Mouse (Mus musculus) hindbrain, embryonic 15.5 days (tissue): ENCODE data around the gene Gli3. TPM values are rescaled to one million over a fixed set of nuclear protein-coding genes. Genes with fewer than 3 reads are reported as not detected.

Source experiments
- ATAC-seq: fragments of 200-750 bp; cut with Nextera tagmentation; 2 replicates; pipeline ENCODE4 v1.8.0; 2017; ENCODE audit warnings: low read depth, moderate number of reproducible peaks, moderate TSS enrichment; ENCODE audit not compliant: low FRiP score
- H3K27ac ChIP-seq: fragments of 300-500 bp; sonication (generic); replicated peaks from 2 replicates; pipeline ENCODE4 v1.5.1; 2015; ENCODE audit warnings: mild to moderate bottlenecking, inconsistent platforms
- H3K27me3 ChIP-seq: fragments of 300-500 bp; sonication (generic); 2 replicates; pipeline ENCODE4 v1.6.1; 2015; ENCODE audit warnings: control low read depth, inconsistent platforms
- H3K36me3 ChIP-seq: fragments of 300-500 bp; sonication (generic); 2 replicates; pipeline ENCODE4 v1.6.1; 2015; ENCODE audit warnings: control low read depth, inconsistent platforms
- H3K4me1 ChIP-seq: fragments of 300-500 bp; sonication (generic); replicated peaks from 2 replicates; pipeline ENCODE4 v1.6.1; 2015; ENCODE audit warnings: control low read depth, inconsistent platforms
- H3K4me2 ChIP-seq: fragments of 300-500 bp; sonication (generic); 2 replicates; pipeline ENCODE4 v1.6.1; 2015; ENCODE audit warnings: moderate library complexity, mild to moderate bottlenecking, inconsistent platforms
- H3K4me3 ChIP-seq: fragments of 300-500 bp; sonication (generic); 2 replicates; pipeline ENCODE4 v1.5.1; 2015; ENCODE audit warnings: mild to moderate bottlenecking, inconsistent platforms
- H3K9ac ChIP-seq: fragments of 300-500 bp; sonication (generic); 2 replicates; pipeline ENCODE4 v1.6.1; 2015; ENCODE audit warnings: inconsistent platforms
- H3K9me3 ChIP-seq: fragments of 300-500 bp; sonication (generic); 2 replicates; pipeline ENCODE4 v1.6.1; 2016; ENCODE audit warnings: control low read depth, inconsistent platforms
- WGBS: fragments of 180-500 bp; shearing (Covaris S2); methylation state at CpG from one replicate; pipeline ENCODE4 v1.1.7; 2015; 5-methylcytosine and 5-hydroxymethylcytosine counted together
- polyA plus RNA-seq: library from polyadenylated mRNA; unstranded; fragments of >200 nt; fragmentation: Nextera tagmentation; extraction: Ambion mirVana; gene quantifications from 2 replicates; pipeline ENCODE4 v1.2.1, GENCODE M21; 2015

Gene Gli3
- polyA plus RNA-seq, 1 experiment from 2014 or later: 5.4 TPM

- no peaks in the 10 kb centered on the region for H3K27me3 ChIP-seq
- H3K4me3 ChIP-seq: no peak overlapping the region
- ATAC-seq: no peak
- no peaks in the 10 kb centered on the region for H3K9me3 ChIP-seq
- H3K36me3 ChIP-seq: no peaks in the 10 kb centered on the region
- WGBS: 27% methylated on average over 12 of the region's 12 CpGs
- H3K4me1 ChIP-seq: peaks cover 45% of the 10 kb centered on the region
- no peak overlapping the region for H3K9ac ChIP-seq
- no peak overlapping the region for H3K4me2 ChIP-seq
- peak overlapping the region; percentile 32 for H3K27ac ChIP-seq
Observed at GRCm38 (mm10) chr13:15543169-15543887, 80.3 kb downstream of the Gli3 start.

GRCm38 (mm10) chr13:15543888-15544640, 81.0 kb downstream of the Gli3 start:
- peak; percentile 57 for ATAC-seq
- Histone ChIP-seq H3K27ac (peak overlapping the region; percentile 32), H3K27me3 (no peaks in the 10 kb centered on the region), H3K4me2 (no peak overlapping the region), H3K9me3 (no peaks in the 10 kb centered on the region), H3K4me1 (peaks cover 45% of the 10 kb centered on the region), H3K4me3 (no peak overlapping the region), H3K36me3 (no peaks in the 10 kb centered on the region), H3K9ac (no peak overlapping the region)
- 14% methylated on average over 7 of the region's 7 CpGs for WGBS

- H3K27ac ChIP-seq: peak overlapping the region; percentile 7; the same call in 1 of the 2 replicates
- peaks cover 45% of the 10 kb centered on the region for H3K4me1 ChIP-seq
- H3K27me3 ChIP-seq: no peaks in the 10 kb centered on the region
- 35% methylated on average over 4 of the region's 4 CpGs for WGBS
- no peaks in the 10 kb centered on the region for H3K36me3 ChIP-seq
- H3K9me3 ChIP-seq: no peaks in the 10 kb centered on the region
- no peak overlapping the region for H3K4me2 ChIP-seq
- H3K9ac ChIP-seq: no peak overlapping the region
- H3K4me3 ChIP-seq: no peak overlapping the region
- no peak for ATAC-seq
Observed at GRCm38 (mm10) chr13:15545346-15545896, 82.4 kb downstream of the Gli3 start.

- Histone ChIP-seq H3K9me3 (no peaks in the 10 kb centered on the region), H3K4me2 (no peak overlapping the region), H3K4me1 (peaks cover 42% of the 10 kb centered on the region), H3K36me3 (no peaks in the 10 kb centered on the region), H3K27ac (no peak overlapping the region), H3K9ac (no peak overlapping the region), H3K27me3 (no peaks in the 10 kb centered on the region), H3K4me3 (no peak overlapping the region)
- 64% methylated on average over 4 of the region's 4 CpGs for WGBS
- no peak for ATAC-seq
Observed at GRCm38 (mm10) chr13:15546258-15546657, 83.2 kb downstream of the Gli3 start.

GRCm38 (mm10) chr13:15549466-15549865, 86.4 kb downstream of the Gli3 start:
- WGBS: 56% methylated on average over 6 of the region's 6 CpGs
- H3K4me1 ChIP-seq: peaks cover 13% of the 10 kb centered on the region
- no peaks in the 10 kb centered on the region for H3K36me3 ChIP-seq
- no peaks in the 10 kb centered on the region for H3K9me3 ChIP-seq
- H3K27me3 ChIP-seq: no peaks in the 10 kb centered on the region
- no peak for ATAC-seq
- no peak overlapping the region for H3K4me3 ChIP-seq
- H3K27ac ChIP-seq: no peak overlapping the region
- no peak overlapping the region for H3K4me2 ChIP-seq
- H3K9ac ChIP-seq: no peak overlapping the region

GRCm38 (mm10) chr13:15550027-15550602, 87.1 kb downstream of the Gli3 start:
- Histone ChIP-seq H3K36me3 (no peaks in the 10 kb centered on the region), H3K9ac (no peak overlapping the region), H3K27me3 (no peaks in the 10 kb centered on the region), H3K27ac (no peak overlapping the region), H3K4me1 (peaks cover 6% of the 10 kb centered on the region; the same call in 1 of the 2 replicates), H3K9me3 (no peaks in the 10 kb centered on the region), H3K4me2 (no peak overlapping the region), H3K4me3 (no peak overlapping the region)
- ATAC-seq: no peak
- WGBS: 57% methylated on average over 8 of the region's 8 CpGs

- H3K9me3 ChIP-seq: no peaks in the 10 kb centered on the region
- 64% methylated on average over 6 of the region's 6 CpGs for WGBS
- H3K27ac ChIP-seq: no peak overlapping the region
Observed at GRCm38 (mm10) chr13:15550731-15551130, 87.7 kb downstream of the Gli3 start.

GRCm38 (mm10) chr13:15552009-15552408, 89.0 kb downstream of the Gli3 start:
- 83% methylated on average over 3 of the region's 3 CpGs for WGBS
- Histone ChIP-seq H3K9ac (no peak overlapping the region), H3K27me3 (no peaks in the 10 kb centered on the region), H3K9me3 (no peaks in the 10 kb centered on the region), H3K4me2 (no peak overlapping the region), H3K4me3 (no peak overlapping the region), H3K4me1 (peaks cover 6% of the 10 kb centered on the region; the same call in 1 of the 2 replicates), H3K36me3 (no peaks in the 10 kb centered on the region), H3K27ac (no peak overlapping the region)
- no peak for ATAC-seq

More at GRCm38 (mm10) chr13:15550731-15551130, 87.7 kb downstream of the Gli3 start:
- no peak overlapping the region for H3K4me2 ChIP-seq
- 0 out of 2 replicates have a peak, but pooled peaks cover under 1% of the 10 kb centered on the region for H3K4me1 ChIP-seq
- no peaks in the 10 kb centered on the region for H3K27me3 ChIP-seq
- no peak overlapping the region for H3K4me3 ChIP-seq
- H3K36me3 ChIP-seq: no peaks in the 10 kb centered on the region
- H3K9ac ChIP-seq: no peak overlapping the region
- ATAC-seq: no peak

GRCm38 (mm10) chr13:15556646-15557098, 93.6 kb downstream of the Gli3 start:
- Histone ChIP-seq H3K27ac (no peak overlapping the region; the same call in 1 of the 2 replicates), H3K9ac (no peak overlapping the region), H3K36me3 (no peaks in the 10 kb centered on the region), H3K27me3 (no peaks in the 10 kb centered on the region), H3K4me3 (no peak overlapping the region), H3K4me2 (no peak overlapping the region), H3K4me1 (peaks cover 6% of the 10 kb centered on the region; the same call in 1 of the 2 replicates), H3K9me3 (no peaks in the 10 kb centered on the region)
- peak; percentile 80 for ATAC-seq
- 29% methylated on average over 2 of the region's 2 CpGs for WGBS

- H3K36me3 ChIP-seq: no peaks in the 10 kb centered on the region
- H3K27me3 ChIP-seq: no peaks in the 10 kb centered on the region
- H3K9me3 ChIP-seq: no peaks in the 10 kb centered on the region
- no peak overlapping the region for H3K9ac ChIP-seq
- H3K4me2 ChIP-seq: no peak overlapping the region
- H3K4me1 ChIP-seq: peaks cover 4% of the 10 kb centered on the region; the same call in 1 of the 2 replicates
- no peak overlapping the region for H3K4me3 ChIP-seq
- WGBS: 87% methylated on average over 3 of the region's 3 CpGs
- H3K27ac ChIP-seq: no peak overlapping the region
- ATAC-seq: no peak
Observed at GRCm38 (mm10) chr13:15561441-15561840, 98.4 kb downstream of the Gli3 start.

GRCm38 (mm10) chr13:15570908-15571568, 108.0 kb downstream of the Gli3 start:
- Histone ChIP-seq H3K4me3 (no peak overlapping the region; the same call in 1 of the 2 replicates), H3K27ac (0 out of 2 replicates have a peak overlapping the region, but pooled peaks have one; percentile 25), H3K4me1 (peaks cover 7% of the 10 kb centered on the region), H3K36me3 (no peaks in the 10 kb centered on the region), H3K9ac (no peak overlapping the region), H3K9me3 (no peaks in the 10 kb centered on the region), H3K27me3 (no peaks in the 10 kb centered on the region), H3K4me2 (peak overlapping the region; percentile 37)
- ATAC-seq: 0 out of 2 replicates have a peak, but pooled peaks have one; percentile 30
- 48% methylated on average over 15 of the region's 15 CpGs for WGBS
